Mouse (Mus musculus): Measurements from ENCODE around the gene C2cd4b. TPM values are rescaled to one million over a fixed set of nuclear protein-coding genes. Genes with fewer than 3 reads are reported as not detected.

The C2cd4b gene
- polyA plus RNA-seq (2012; rRNA removed), result 75.0 and 117 TPM in 2 replicates

GRCm38 (mm10) chr9:67759163-67759955 is at the start of gene C2cd4b:
C2cd4b (plus strand) TSS chr9:67759437.

Other genes starting within 250 kb of the C2cd4b start
- 12.0 and 12.3 TPM in 2 replicates for gene Tln2, start 199.7 kb upstream of the C2cd4b start, polyA plus RNA-seq (2012; rRNA removed)
- gene C2cd4a, start 72.9 kb downstream of the C2cd4b start, polyA plus RNA-seq (2012; rRNA removed), result 43.7 and 47.5 TPM in 2 replicates
- gene Vps13c, start 81.0 kb downstream of the C2cd4b start, polyA plus RNA-seq (2012; rRNA removed), result 4.8 and 5.0 TPM in 2 replicates

All from colon, adult 2 months (tissue).